In the genomic region with DNA sequence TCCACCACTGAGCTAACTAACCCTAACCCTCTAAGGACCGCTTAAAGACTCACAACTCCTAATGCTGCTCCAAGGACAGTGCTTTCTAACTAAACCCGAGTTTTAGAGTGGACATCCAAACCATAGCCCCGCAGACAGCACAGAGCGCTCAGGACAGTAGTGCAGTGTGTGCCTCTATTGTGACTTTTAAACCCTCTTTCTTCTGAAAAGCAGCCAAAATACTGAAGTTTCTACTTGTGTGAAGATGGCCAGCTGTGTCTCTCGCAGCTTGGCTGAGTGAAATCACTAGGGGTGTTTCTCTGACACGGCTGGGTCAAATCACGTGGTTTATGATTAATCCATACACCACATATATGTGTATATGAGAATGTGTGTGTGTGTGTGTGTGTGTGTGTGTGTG, we compare ENCODE assay signal across 20 mouse cellular contexts. TPM values are rescaled to one million over a fixed set of nuclear protein-coding genes. Genes with fewer than 3 reads are reported as not detected.
A peak's percentile ranks its signal among the peaks of the same experiment; 100 is the strongest.
DNase-seq lines count a peak whose midpoint lies in the region; ATAC-seq and TF ChIP-seq lines count a peak whose summit lies in the region.
"Had no signal": no experiment of that assay in that cellular context is flagged by ENCODE, and none has a peak within 500 bp of the region (broad histone marks: within the 10 kb centered on the region; RNA-seq: fewer than 3 reads in every experiment).

No protein-coding gene starts in this region.

- intact Hi-C loops in left cerebral cortex, postnatal 14 days (cut with DNase I), result no loop called here

- peaks cover 20% of the 10 kb centered on the region for H3K4me1 ChIP-seq in intestine, embryonic 14.5 days (replicated peaks; ENCODE audit: control insufficient read depth, insufficient read depth, low read length)
- 0 out of 2 replicates have a peak, but pooled peaks cover 7% of the 10 kb centered on the region for H3K4me1 ChIP-seq in intestine, postnatal 0 days (replicated peaks; ENCODE audit: control insufficient read depth, insufficient read depth, low read length)
- H3K4me1 ChIP-seq in lung, embryonic 15.5 days, result peaks cover 38% of the 10 kb centered on the region; the same call in 1 of the 2 replicates
- peaks cover 6% of the 10 kb centered on the region; the same call in 1 of the 2 replicates for H3K4me1 ChIP-seq in intestine, embryonic 15.5 days (replicated peaks)
- H3K4me1 ChIP-seq in stomach, embryonic 16.5 days (ENCODE audit: control insufficient read depth, insufficient read depth, low read length), result peaks cover 21% of the 10 kb centered on the region
- H3K4me1 ChIP-seq: embryonic facial prominence, embryonic 12.5 days; forebrain, embryonic 15.5 days had no signal

- H3K36me3 ChIP-seq in intestine, embryonic 14.5 days (ENCODE audit: control insufficient read depth, insufficient read depth, low read length), result no peaks in the 10 kb centered on the region
- H3K36me3 ChIP-seq in intestine, postnatal 0 days (ENCODE audit: control insufficient read depth, insufficient read depth), result no peaks in the 10 kb centered on the region
- no peaks in the 10 kb centered on the region for H3K36me3 ChIP-seq in lung, embryonic 15.5 days
- no peaks in the 10 kb centered on the region for H3K36me3 ChIP-seq in intestine, embryonic 15.5 days
- H3K36me3 ChIP-seq in stomach, embryonic 16.5 days (ENCODE audit: control insufficient read depth, insufficient read depth, low read length), result no peaks in the 10 kb centered on the region
- H3K36me3 ChIP-seq: embryonic facial prominence, embryonic 12.5 days; forebrain, embryonic 15.5 days; G1E; heart, embryonic 10.5 days had no signal

- ATAC-seq in intestine, embryonic 14.5 days (replicated peaks; ENCODE audit: low FRiP score, low TSS enrichment, low read depth), result 0 out of 2 replicates have a peak, but pooled peaks have one; percentile 13
- ATAC-seq in intestine, postnatal 0 days, result no peak
- ATAC-seq in lung, embryonic 15.5 days (ENCODE audit: borderline replicate concordance, extremely low read depth, low FRiP score, low TSS enrichment), result 0 out of 2 replicates have a peak, but pooled peaks have one; percentile 15
- peak; percentile 8; the same call in 1 of the 2 replicates for ATAC-seq in intestine, embryonic 15.5 days
- peak; percentile 35 for ATAC-seq in stomach, embryonic 16.5 days (ENCODE audit: insufficient read depth, low FRiP score)
- ATAC-seq: CD4-positive, CD25-positive, alpha-beta regulatory T cell, adult 4 months; forebrain, embryonic 15.5 days had no signal

- no peaks in the 10 kb centered on the region for H3K27me3 ChIP-seq in intestine, embryonic 14.5 days (replicated peaks; ENCODE audit: control insufficient read depth, insufficient read depth, low read length)
- no peaks in the 10 kb centered on the region for H3K27me3 ChIP-seq in intestine, postnatal 0 days (replicated peaks; ENCODE audit: control insufficient read depth, insufficient read depth, low read length)
- H3K27me3 ChIP-seq in lung, embryonic 15.5 days, result no peaks in the 10 kb centered on the region
- no peaks in the 10 kb centered on the region for H3K27me3 ChIP-seq in intestine, embryonic 15.5 days (replicated peaks)
- no peaks in the 10 kb centered on the region for H3K27me3 ChIP-seq in stomach, embryonic 16.5 days (ENCODE audit: control insufficient read depth, insufficient read depth, low read length)
- H3K27me3 ChIP-seq: embryonic facial prominence, embryonic 12.5 days; forebrain, embryonic 15.5 days had no signal

- no peak overlapping the region for H3K4me3 ChIP-seq in intestine, embryonic 14.5 days (ENCODE audit: low read depth, low read length)
- no peak overlapping the region for H3K4me3 ChIP-seq in intestine, postnatal 0 days (ENCODE audit: low read depth, low read length)
- no peak overlapping the region for H3K4me3 ChIP-seq in lung, embryonic 15.5 days
- no peak overlapping the region for H3K4me3 ChIP-seq in intestine, embryonic 15.5 days (replicated peaks)
- no peak overlapping the region for H3K4me3 ChIP-seq in stomach, embryonic 16.5 days (replicated peaks; ENCODE audit: low read length)
- H3K4me3 ChIP-seq: embryonic facial prominence, embryonic 12.5 days; forebrain, embryonic 15.5 days; heart, embryonic 10.5 days had no signal

- H3K9me3 ChIP-seq in intestine, embryonic 14.5 days (ENCODE audit: control insufficient read depth, low read length), result no peaks in the 10 kb centered on the region
- no peaks in the 10 kb centered on the region for H3K9me3 ChIP-seq in intestine, postnatal 0 days (ENCODE audit: control insufficient read depth)
- H3K9me3 ChIP-seq in lung, embryonic 15.5 days, result no peaks in the 10 kb centered on the region
- H3K9me3 ChIP-seq in intestine, embryonic 15.5 days, result no peaks in the 10 kb centered on the region
- H3K9me3 ChIP-seq in stomach, embryonic 16.5 days (replicated peaks; ENCODE audit: control insufficient read depth, low read length), result no peaks in the 10 kb centered on the region
- H3K9me3 ChIP-seq: embryonic facial prominence, embryonic 12.5 days; forebrain, embryonic 15.5 days; heart, embryonic 10.5 days had no signal

- 52% methylated on average over 7 of the region's 7 CpGs for WGBS in intestine, embryonic 14.5 days
- 63% methylated on average over 7 of the region's 7 CpGs for WGBS in intestine, postnatal 0 days
- 50% methylated on average over 7 of the region's 7 CpGs for WGBS in lung, embryonic 15.5 days
- WGBS in intestine, embryonic 15.5 days, result 52% methylated on average over 7 of the region's 7 CpGs
- 42% methylated on average over 7 of the region's 7 CpGs for WGBS in stomach, embryonic 16.5 days

- no peak for TF ChIP-seq CTCF in intestine, postnatal 0 days (IDR thresholded peaks at IDR 0.05; ENCODE audit: low read depth)

- peak overlapping the region; percentile 8 for H3K27ac ChIP-seq in intestine, embryonic 14.5 days (ENCODE audit: low read depth)
- H3K27ac ChIP-seq in intestine, postnatal 0 days (ENCODE audit: low read depth, low read length), result no peak overlapping the region
- H3K27ac ChIP-seq in lung, embryonic 15.5 days, result peak overlapping the region; percentile 50
- H3K27ac ChIP-seq in intestine, embryonic 15.5 days, result peak overlapping the region; percentile 49
- H3K27ac ChIP-seq in stomach, embryonic 16.5 days (ENCODE audit: low read length), result peak overlapping the region; percentile 81
- H3K27ac ChIP-seq: embryonic facial prominence, embryonic 12.5 days; forebrain, embryonic 15.5 days; heart, embryonic 10.5 days had no signal

- DNase-seq in intestine, embryonic 14.5 days (ENCODE audit: low spot score), result no peak
- DNase-seq in lung, postnatal 36 days, result no peak
- DNase-seq in left cerebral cortex, postnatal 14 days (ENCODE audit: low spot score in 2 of 2), result no peak
- DNase-seq: adrenal gland, postnatal 10 days; B cell, adult 2 months; cerebellum, adult 11-12 months; cerebellum, adult 9-10 months; cerebellum, postnatal 25 days; heart, adult 18-20 months; heart, postnatal 10 days; heart, postnatal 4 days had no signal

- H3K9ac ChIP-seq in intestine, embryonic 14.5 days (ENCODE audit: low read length), result no peak overlapping the region
- H3K9ac ChIP-seq in intestine, postnatal 0 days (ENCODE audit: low read depth, low read length), result no peak overlapping the region
- H3K9ac ChIP-seq in lung, embryonic 15.5 days, result no peak overlapping the region
- H3K9ac ChIP-seq in intestine, embryonic 15.5 days, result no peak overlapping the region
- H3K9ac ChIP-seq in stomach, embryonic 16.5 days (ENCODE audit: low read length), result no peak overlapping the region
- H3K9ac ChIP-seq: embryonic facial prominence, embryonic 12.5 days; forebrain, embryonic 15.5 days had no signal

- no peak overlapping the region for H3K4me2 ChIP-seq in intestine, embryonic 14.5 days (ENCODE audit: low read length)
- no peak overlapping the region for H3K4me2 ChIP-seq in intestine, postnatal 0 days (replicated peaks; ENCODE audit: low read depth)
- no peak overlapping the region for H3K4me2 ChIP-seq in lung, embryonic 15.5 days
- no peak overlapping the region for H3K4me2 ChIP-seq in intestine, embryonic 15.5 days (replicated peaks)
- H3K4me2 ChIP-seq in stomach, embryonic 16.5 days (ENCODE audit: low read depth, low read length), result no peak overlapping the region
- H3K4me2 ChIP-seq: embryonic facial prominence, embryonic 12.5 days; forebrain, embryonic 15.5 days had no signal

RNA-seq across cellular contexts. Expression of a gene that starts 33.4 kb away (rescaled TPM):
- 13.0 and 13.6 TPM in 2 replicates for polyA plus RNA-seq in intestine, embryonic 14.5 days (2014; fragmentation: Nextera tagmentation; extraction: Ambion mirVana)
- 7.5 and 7.7 TPM in 2 replicates for polyA plus RNA-seq in intestine, postnatal 0 days (2015; fragmentation: Nextera tagmentation; extraction: Ambion mirVana)
- polyA plus RNA-seq in lung, embryonic 15.5 days (2015; fragmentation: Nextera tagmentation; extraction: Ambion mirVana), result 5.3 TPM in 2 replicates
- 8.6 and 10.0 TPM in 2 replicates for polyA plus RNA-seq in intestine, embryonic 15.5 days (2015; fragmentation: Nextera tagmentation; extraction: Ambion mirVana)
- polyA plus RNA-seq in stomach, embryonic 16.5 days (2015; fragmentation: Nextera tagmentation; extraction: Ambion mirVana), result 7.8 and 8.8 TPM in 2 replicates
- total RNA-seq in left cerebral cortex, postnatal 14 days (2021), result 100 to 1,000 TPM; 161 to 172 TPM
- total RNA-seq: G1E had no signal
- polyA plus RNA-seq: G1E had no signal
